Mouse (Mus musculus): ENCODE measurements around the gene Kansl1. TPM values are rescaled to one million over a fixed set of nuclear protein-coding genes. Genes with fewer than 3 reads are reported as not detected.

Kansl1 gene
- total RNA-seq, 2 experiments from 2014 or later, result 64.8 to 71.7 TPM

DNA sequence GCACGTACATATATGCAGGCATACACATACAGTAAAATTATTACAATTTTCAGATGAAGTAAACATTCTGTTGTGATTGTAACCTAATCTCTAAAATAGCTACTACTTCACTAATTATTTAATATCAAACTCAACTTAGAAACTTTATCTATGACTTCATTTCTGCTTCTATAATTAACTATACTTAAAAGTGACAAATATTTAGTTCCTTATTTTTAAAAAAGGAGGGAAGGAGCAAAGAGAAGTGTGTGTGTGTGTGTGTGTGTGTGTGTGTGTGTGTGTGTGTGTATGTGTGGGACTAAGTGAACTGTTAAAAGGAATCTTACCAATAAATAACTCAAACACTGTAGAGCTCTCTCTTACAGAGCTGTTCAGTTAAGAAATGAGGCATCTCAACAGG lies 82.1 kb downstream of the Kansl1 start:
- intact Hi-C loops (cut with DNase I), result no loop called here
- DNase-seq (ENCODE audit: low spot score in 2 of 2), result no peak

DNA sequence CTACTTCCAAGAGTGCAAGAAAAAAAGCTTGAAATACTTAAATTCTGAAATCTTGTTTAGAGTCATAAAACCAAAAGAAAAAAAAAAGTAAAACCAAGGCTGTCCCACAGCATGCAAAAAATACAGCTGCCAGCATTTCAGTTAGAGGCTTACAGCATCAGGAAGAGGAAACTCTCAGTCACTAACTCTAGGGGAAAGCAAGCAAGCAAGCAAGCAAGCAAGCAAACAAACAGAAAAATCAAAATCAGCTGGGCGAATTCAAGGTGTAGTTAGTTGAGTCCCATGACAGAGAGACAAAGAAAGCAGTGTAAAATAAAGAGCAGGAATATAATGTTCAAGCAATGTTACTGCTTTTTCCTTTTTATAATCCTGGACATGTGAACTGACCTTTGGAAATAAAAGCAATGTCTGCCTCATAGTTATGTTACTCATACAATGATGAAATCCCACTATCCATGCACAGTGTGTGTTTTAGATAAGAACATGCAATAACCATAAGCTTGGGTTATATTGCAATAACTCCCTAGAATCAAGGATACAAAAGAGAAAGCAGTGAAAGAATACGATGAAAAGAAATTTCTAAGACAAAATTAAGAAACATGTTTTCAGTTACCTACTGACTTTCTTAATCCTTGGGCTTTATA lies 85.4 kb downstream of the Kansl1 start:
- intact Hi-C loops (cut with DNase I), result no loop called here

DNA sequence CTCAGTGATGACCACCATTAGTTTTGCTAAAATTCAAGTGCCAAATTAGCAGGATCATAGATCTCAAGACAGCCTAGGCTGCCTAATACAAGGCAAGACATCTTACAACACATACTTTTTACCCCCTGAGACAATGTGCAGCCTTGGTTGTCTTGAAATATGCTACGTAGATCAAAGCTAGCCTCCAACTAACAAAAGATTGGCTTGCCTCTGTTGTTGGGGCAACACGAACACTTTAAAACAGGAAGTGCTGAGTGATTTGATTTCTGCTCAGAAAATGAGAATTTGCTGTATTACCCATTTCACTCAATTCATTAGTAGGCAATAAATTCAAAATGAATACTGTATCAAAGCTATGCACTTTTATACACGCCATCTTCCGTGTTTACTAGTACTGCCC lies 86.8 kb downstream of the Kansl1 start:
- intact Hi-C loops (cut with DNase I), result no loop called here
- no peak for DNase-seq (ENCODE audit: low spot score in 2 of 2)

More for the DNA sequence above, 85.4 kb downstream of the Kansl1 start:
- DNase-seq (ENCODE audit: low spot score in 2 of 2), result no peak

DNA sequence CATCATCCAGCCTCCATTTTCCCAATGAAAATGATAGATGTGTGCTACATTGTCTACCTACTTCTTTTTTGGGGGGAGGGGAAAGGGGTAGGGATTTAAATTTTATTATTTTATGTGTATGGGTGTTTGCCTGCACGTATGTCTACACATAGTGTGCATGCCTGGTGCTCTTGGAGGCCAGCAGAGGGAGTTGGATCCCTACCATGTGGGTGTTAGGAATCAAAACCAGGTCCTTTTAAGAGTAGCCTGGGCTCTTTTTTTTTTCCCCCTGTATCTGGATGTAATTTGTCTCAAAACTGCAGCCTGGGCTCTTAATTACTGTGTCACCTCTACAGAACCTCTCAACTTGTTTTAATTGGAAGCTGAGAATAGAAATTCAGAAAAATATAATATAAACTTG lies 89.0 kb downstream of the Kansl1 start:
- intact Hi-C loops (cut with DNase I), result no loop called here
- no peak for DNase-seq (ENCODE audit: low spot score in 2 of 2)

DNA sequence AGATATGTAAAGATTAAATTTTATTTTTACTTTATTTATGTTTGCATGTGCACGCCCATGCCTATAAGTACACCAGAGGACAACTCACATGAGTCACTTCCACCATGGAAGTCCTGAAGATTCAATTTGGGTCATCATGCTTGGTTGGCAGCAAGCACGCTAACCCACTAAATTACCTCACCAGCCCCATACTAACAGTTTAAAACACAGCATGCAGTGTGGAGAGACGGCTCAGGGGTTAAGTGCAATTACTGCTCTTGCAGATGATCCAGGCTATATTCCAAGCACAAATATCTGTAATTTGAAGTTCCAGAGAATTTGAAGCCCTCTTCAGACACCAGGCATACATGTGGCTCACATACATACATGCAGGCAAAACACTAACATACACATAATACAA lies 92.4 kb downstream of the Kansl1 start:
- no peak for DNase-seq (ENCODE audit: low spot score in 2 of 2)
- intact Hi-C loops (cut with DNase I), result no loop called here

DNA sequence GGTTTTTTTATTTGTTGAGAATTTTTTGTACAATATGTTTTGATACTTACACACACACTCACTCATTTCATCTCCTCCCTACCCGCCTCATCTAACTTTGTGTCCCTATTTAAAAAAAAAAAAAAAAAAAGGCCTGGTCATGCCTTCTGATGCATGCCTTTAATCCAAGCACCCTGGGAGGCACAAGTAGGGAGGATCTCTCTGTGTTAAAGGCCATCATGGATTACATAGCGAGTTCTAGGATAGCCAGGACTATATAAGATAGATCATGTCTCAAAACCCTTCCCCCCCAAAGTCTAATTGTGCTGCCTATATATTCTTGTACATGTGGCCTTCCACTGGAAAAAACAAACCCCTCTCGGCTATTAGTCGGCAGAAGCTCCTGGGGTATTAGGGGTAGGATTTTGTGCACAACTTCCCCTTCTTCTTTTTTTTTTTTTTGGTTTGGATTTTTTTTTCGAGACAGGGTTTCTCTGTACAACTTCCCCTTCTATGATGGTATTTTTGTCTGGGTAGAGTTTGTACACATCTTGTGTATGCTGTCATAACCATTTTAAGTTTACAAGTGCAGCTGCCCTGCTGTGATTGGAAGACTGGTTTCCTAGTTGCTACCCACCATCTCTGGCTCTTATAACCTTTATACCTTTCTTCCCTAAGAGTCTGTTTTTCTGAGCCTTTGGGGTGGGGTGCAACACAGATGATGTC lies 101.0 kb downstream of the Kansl1 start:
- intact Hi-C loops (cut with DNase I), result no loop called here
- DNase-seq (ENCODE audit: low spot score in 2 of 2), result no peak

DNA sequence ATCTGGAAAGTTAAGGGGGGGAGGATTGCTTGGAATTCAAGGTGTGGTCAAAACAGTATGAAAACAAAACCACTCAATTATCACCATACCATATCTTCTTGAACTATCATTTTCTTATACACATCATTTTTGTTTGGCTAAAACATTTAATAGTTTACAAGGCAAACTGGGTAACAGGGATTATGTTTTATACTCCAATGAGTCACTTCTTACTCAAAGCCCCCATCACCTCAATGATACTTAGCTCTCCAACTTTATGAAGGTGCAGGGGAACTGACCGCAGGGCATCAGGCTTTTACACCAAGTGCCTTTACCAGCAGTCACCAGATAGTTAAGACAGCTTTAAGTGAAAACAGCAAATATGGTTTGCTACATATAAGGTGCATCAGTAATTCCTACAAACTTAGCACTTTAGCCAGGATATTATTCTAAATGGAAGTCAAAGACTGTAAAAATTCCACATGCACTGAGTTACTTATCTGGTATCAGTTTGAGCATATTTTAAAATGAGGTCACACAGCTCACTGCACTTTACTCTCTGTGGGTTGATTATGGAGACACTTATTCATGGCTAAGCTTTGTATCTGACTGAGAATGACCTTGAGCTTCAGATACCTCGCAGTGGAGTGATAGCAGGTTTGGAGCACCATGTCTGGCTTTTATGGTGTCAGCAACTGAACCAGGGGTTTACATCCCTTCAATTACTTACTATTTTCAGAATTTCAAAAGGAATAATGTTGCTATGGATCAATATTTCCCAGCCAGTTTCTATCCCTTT lies 104.6 kb downstream of the Kansl1 start:
- no peak for DNase-seq (ENCODE audit: low spot score in 2 of 2)
- intact Hi-C loops (cut with DNase I), result no loop called here

DNA sequence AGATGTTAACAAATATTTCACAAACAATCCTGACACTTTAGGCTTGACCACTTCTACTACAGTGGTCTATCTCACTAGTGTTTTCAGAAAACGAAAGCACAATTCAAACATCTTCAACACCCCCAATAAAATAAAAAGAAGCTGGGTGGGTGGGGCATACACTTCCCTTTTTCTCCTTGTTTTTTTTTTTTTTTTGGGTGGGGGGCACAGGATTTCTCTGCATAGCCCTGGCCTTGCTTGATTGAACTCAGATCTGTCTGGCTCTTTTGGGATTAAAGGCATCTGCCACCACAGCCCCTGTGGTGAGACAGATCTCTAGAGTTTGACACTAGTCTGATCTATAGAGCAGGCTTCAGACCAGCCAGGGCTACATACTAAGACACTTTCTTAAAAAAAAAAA lies 106.0 kb downstream of the Kansl1 start:
- DNase-seq (ENCODE audit: low spot score in 2 of 2), result no peak
- intact Hi-C loops (cut with DNase I), result no loop called here

DNA sequence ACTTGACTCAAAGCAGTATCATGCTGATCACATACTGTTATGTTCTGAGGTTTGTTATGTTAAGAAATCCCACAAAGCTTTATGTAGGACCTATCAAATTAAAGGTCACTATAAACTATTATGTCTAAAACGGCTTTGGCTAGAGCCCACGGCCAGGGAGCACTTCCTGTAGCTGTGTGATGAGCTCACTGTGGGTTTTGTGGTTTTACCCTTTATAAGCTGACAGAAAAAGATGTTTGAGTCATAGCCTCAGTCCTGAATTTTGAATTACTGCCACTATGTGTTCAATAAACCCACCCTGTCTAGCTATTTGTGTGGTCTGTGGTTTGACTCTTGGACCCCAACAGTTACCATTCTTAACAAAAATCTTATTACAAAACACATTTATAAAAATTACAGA lies 106.9 kb downstream of the Kansl1 start:
- intact Hi-C loops (cut with DNase I), result no loop called here
- DNase-seq (ENCODE audit: low spot score in 2 of 2), result no peak

DNA sequence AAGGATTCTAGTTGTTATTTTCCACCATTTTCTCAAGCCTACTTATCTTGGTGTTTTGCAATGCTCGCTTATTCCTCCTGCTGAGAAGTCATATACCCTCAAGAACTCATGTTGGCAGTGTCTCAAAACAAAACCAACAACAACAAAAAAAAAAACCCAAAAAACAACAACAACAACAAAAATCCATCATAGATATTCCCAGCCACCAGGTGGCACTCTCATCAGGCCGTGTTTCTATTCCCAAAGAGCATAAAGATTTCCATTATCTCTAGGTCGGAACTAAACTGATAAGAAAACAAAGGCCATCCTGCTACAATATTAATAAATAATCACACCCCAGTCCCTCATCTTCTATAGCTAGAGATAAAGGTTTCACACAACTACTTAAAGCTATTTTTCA lies 121.7 kb downstream of the Kansl1 start:
- DNase-seq (ENCODE audit: low spot score in 2 of 2), result no peak
- intact Hi-C loops (cut with DNase I), result loop anchor here (2.0 to 5.0 kb wide), 2 partner anchors 96 to 115 kb away; no protein-coding TSS in a partner anchor

DNA sequence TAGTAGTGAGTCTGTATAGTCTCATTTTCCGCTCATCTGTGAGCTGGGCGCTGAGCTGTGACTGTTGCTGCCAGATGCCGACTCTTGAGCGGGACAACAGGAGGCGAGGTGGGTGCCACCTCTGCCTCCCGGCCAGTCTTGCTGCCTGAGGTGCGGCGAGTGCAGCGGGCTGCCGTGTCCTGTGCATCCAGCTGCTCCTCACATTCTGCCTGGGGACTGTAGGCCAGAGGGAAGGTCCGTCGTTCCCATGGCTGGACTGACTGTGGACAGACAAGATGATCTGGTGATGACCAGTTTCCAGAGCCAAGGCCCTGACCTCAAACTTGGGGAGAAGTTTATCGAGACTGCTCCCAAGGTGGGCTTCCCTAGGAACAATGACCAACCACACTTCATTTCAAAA lies 133.7 kb downstream of the Kansl1 start:
- intact Hi-C loops (cut with DNase I), result loop anchor here (5.0 kb wide), 1 partner anchor 107 kb away; no protein-coding TSS in a partner anchor

DNA sequence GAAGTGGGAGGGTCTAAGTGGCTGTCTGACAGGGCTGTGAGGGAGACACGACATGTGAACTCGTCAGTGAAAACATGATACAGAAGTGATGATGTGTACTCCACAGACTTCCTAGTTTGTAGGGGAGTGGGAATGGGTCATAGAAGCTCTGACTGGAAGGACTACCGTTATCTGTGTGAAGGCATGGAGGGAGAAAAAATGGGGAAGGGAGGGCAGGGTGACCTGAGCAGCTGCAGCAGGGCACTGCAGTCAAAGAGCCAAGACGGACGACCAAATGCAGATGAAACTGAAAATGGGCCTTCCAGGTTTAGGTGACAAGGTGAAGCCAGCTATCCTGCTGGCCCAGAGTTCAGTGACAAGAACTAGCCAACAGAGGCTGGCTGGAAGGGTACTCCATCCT lies 134.5 kb downstream of the Kansl1 start:
- no peak for DNase-seq (ENCODE audit: low spot score in 2 of 2)
- intact Hi-C loops (cut with DNase I), result loop anchor here (5.0 kb wide), 1 partner anchor 108 kb away; no protein-coding TSS in a partner anchor

More for the DNA sequence above, 133.7 kb downstream of the Kansl1 start:
- no peak for DNase-seq (ENCODE audit: low spot score in 2 of 2)

DNA sequence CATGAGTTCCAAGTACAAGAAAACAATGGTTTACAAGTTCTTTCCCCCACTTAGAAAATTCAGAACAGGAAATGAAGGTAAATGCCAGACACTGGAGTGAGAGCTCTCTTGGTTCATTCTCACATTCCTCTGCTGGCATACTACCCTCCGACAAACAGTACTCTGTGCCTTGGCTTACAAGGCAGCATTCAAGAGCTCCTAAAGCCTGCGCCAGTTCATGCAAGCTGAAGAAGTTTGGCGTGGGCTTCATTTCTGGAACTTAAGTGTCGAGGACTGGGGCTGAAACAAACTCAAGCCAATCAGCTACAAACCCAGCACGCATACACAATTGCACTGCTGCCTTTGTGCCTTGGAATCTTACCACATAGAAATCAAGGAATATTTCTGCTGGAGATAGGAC lies 136.6 kb downstream of the Kansl1 start:
- DNase-seq (ENCODE audit: low spot score in 2 of 2), result no peak
- intact Hi-C loops (cut with DNase I), result loop anchor here (5.0 kb wide), 1 partner anchor 110 kb away; no protein-coding TSS in a partner anchor

DNA sequence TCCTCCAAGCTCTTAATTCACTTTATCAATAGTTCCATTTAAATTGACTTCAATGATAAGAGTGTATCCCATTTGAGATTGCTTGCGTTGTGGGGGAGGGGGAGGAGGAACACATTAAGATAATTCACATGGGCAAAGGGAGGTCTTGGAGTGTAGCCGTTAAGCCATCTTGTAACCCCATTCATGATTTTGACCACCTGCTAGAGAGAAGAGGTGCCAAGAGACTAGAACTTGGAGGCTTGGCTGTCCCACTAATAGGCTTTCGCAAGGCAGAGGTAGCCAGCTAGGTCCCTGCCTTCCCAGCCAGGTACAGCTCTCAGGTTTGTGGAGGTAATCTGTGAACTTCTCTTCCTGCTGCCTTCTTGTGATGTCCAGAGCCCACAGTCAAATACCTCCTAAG lies 137.5 kb downstream of the Kansl1 start:
- DNase-seq (ENCODE audit: low spot score in 2 of 2), result no peak
- intact Hi-C loops (cut with DNase I), result loop anchor here (5.0 kb wide), 1 partner anchor 111 kb away; no protein-coding TSS in a partner anchor

DNA sequence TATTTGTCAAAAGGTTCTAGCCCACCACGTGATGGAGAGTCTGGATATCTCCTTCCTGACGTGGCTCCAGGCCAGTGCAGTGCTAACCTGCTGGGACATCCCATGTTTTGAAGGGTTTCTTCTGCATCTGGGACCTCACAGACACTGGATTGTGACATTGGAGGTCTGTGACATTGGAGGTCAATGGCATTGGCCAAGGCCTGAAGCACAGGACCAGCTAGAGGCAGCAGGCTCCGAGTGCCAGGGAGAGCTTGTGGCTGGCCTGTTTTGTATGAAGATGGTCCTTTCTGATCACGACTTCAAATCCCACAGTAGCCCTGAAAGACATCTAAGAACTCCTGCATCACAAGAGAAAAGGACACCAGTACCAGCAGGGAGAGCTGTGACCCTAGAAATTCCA lies 138.5 kb downstream of the Kansl1 start:
- intact Hi-C loops (cut with DNase I), result loop anchor here (5.0 kb wide), 1 partner anchor 112 kb away; no protein-coding TSS in a partner anchor
- no peak for DNase-seq (ENCODE audit: low spot score in 2 of 2)

DNA sequence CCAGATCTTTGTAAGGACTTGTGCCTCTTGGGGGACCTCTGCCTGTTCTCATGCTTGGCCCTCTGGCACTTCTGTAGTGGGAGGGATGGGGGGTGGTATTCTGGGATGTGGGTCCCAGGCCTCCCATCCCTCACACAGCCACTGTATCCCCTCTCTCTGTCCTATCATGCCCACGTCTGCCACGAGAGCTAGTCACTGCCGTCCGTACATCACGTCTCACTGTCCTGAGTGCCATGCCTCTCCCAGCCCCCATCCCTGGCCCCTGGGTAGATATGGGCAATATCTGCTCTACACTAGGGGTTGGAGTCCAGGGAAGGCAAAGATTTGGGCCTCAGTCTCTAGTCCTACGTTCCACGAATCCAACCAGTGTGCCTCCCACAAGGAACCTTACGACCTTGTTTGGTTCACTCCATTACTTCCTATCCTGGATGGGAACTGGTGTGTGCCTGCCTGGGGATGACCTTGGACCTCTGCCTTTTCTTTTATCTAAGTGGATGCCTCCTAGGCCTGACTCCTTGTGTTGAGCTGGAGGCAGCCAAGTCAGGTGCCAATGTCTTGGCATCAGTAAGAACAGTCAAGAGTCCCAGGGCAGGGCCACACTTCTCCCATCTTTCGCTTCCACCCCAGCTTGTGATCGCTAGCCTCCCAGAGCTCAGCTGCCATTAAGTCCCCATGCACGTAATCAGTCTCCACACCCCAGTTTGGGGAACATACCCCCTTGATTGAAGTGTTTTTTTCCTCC lies 139.3 kb downstream of the Kansl1 start:
- DNase-seq (ENCODE audit: low spot score in 2 of 2), result no peak
- intact Hi-C loops (cut with DNase I), result no loop called here

DNA sequence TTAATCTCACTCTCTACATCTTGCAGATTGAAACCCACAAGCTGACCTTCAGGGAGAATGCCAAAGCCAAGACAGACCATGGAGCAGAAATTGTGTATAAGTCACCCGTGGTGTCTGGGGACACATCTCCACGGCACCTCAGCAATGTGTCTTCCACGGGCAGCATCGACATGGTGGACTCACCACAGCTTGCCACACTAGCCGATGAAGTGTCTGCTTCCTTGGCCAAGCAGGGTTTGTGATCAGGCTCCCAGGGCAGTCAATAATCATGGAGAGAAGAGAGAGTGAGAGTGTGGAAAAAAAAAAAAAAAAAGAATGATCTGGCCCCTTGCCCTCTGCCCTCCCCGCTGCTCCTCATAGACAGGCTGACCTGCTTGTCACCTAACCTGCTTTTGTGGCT lies 140.7 kb downstream of the Kansl1 start:
- intact Hi-C loops (cut with DNase I), result no loop called here
- DNase-seq (ENCODE audit: low spot score in 2 of 2), result no peak

DNA sequence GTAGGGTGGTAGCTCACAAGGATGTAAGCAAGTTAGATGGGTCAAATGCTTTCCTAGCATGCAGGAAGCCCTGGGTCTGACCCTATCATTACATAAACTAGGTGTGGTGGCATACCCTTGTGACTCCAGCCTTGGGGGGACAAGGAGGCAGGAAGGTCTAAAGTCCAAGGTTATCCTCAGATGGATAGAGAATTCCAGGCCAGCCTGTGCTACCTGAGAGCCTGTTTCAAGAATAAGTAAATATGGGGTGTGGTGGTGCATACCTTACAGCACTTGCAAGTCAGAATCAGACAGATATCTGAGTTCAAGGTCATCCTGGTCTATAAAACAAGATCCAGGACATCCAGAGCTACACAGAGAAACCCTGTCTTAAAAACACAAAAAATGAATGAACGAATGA lies 141.2 kb downstream of the Kansl1 start:
- DNase-seq (ENCODE audit: low spot score in 2 of 2), result no peak
- intact Hi-C loops (cut with DNase I), result no loop called here

DNA sequence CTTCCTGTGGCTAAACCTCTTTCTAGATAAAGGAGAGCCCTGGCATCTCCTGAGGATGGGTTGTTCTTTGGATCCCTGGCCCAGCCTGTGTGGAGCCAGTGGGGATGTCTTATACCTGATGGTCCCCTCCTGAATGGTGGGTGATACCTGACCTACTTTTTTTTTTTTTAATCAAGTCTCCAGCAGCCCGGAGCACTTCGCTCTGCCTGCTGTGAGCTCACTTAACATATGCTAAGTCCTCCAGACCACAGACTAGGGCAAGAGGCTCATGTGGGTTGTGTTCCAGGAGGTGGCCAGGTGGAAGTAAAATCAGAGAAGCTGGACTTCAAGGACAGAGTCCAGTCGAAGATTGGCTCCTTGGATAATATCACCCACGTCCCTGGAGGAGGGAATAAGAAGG lies 146.5 kb downstream of the Kansl1 start:
- intact Hi-C loops (cut with DNase I), result no loop called here
- no peak for DNase-seq (ENCODE audit: low spot score in 2 of 2)

DNA sequence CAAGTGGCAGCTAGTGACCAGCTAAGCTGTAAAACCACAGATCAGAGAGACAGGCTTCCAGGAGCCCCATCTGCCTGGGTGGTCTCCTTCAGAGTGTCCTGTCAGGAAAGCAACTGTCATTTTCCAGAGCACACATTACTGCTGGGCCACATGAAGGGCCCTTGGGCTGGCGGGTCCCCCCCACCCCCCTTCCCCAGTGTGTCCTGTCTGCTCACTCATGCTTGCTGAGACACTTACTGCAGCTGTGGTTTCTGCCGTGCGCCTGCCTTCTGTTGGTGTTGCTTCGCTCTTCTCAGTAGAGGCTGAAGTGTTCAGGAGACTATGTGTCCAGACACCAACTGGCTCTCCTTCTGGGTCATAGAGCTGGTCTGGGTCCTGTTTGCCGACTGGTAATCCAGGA lies 148.2 kb downstream of the Kansl1 start:
- intact Hi-C loops (cut with DNase I), result no loop called here
- DNase-seq (ENCODE audit: low spot score in 2 of 2), result no peak

Measured in left cerebral cortex, postnatal 14 days (tissue).